Mouse (Mus musculus) E14TG2a.4 (cell line): ENCODE data around the gene Grin3a.

Experiments
- CTCF ChIP-seq: conservative IDR thresholded peaks from 2 replicates; pipeline ENCODE4 v1.5.1; 2014; ENCODE audit warnings: low read length
- NANOG ChIP-seq: IDR thresholded peaks from 2 replicates; pipeline ENCODE4 v1.6.1; 2014; ENCODE audit warnings: borderline replicate concordance, low read length, mixed read lengths
- POU5F1 ChIP-seq: IDR thresholded peaks from 2 replicates; pipeline ENCODE4 v1.6.1; 2014; ENCODE audit warnings: low read length, borderline replicate concordance

- TF ChIP-seq CTCF (no peak), POU5F1 (no peak), NANOG (no peak)
Measured at GRCm38 (mm10) chr4:49639913-49640312, 205.6 kb downstream of the Grin3a start.
